Mouse (Mus musculus) spleen, adult 10 weeks (tissue): ENCODE data around the gene Ppan. TPM values are rescaled to one million over a fixed set of nuclear protein-coding genes. Genes with fewer than 3 reads are reported as not detected.

Experiments
- polyA plus RNA-seq: library from polyadenylated mRNA; stranded (reverse); fragments of 350-450 nt; fragmentation: Illumina TruSeq; extraction: RNeasy Lipid Tissue Mini Kit (QIAGEN cat#74804); gene quantifications from one replicate; pipeline ENCODE4 v1.2.3, GENCODE M21; 2015; ENCODE audit warnings: low replicate concordance; ENCODE audit not compliant: insufficient read depth

Gene Ppan
- polyA plus RNA-seq = 14.3 TPM

DNA sequence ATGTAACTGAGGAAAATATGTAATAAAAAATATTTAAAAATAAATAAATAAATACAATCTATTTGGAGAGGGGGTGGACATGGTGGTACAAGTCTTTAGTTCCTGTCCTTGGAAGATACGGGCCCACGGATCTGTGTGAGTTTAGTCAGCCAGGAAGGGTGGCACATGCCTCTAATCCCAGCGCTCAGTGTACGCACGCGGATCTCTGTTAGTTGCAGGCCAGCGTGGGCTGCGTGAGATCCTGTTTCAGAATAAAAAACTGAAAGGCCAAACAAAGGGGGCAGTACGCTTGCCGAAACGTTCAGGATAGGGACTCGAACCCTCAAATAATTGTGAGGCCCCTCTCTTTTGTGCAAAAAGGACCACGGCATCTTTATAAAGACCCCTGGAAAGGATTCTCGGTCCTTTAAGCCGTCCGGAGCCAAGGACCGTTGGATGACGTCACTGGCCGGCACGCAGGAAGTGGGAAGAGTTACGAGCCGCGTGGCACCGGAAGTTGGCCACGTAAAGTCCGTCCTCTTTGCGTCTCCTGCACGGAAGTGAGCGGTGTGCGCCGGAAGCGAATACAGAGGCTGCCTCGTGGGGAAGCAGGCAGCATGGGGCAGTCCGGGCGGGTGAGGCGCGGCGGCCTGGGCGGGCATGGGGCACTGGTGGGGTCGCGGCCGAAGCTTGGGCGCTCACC is at the start of gene Ppan:
Ppan (plus strand) TSS at position 472 of the 682 bp plus-strand sequence.

DNA sequence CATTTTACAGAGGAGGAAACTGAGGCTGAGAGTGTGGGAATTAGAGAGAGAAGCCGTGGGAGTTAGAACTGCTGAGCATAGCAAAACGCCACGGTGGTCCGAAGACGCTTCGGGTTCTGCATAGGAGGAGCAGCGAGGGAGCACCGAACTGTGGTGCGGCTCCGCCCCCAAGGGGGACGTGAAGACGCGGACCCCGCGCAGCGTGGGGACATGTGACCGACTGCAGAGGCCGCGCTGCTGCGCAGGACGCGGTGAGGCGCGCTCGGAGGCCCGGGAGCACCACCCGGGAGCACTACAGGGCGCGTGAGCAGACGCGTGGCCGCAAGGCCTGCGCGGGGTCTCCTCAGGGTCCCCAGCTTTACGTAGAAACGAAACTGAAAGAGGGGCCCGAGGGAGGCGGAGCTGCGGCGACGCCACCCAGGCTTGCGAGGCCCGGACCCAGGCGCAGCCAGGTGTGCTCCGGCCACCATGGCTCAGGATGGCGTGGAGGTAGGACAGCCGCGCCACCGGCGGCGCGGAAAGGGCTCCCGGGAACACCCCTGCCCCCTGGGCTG is 19.4 kb upstream of the Ppan start, which contains the start of gene A230050P20Rik:
A230050P20Rik (plus strand) TSS at position 195 of the 554 bp plus-strand sequence.

DNA sequence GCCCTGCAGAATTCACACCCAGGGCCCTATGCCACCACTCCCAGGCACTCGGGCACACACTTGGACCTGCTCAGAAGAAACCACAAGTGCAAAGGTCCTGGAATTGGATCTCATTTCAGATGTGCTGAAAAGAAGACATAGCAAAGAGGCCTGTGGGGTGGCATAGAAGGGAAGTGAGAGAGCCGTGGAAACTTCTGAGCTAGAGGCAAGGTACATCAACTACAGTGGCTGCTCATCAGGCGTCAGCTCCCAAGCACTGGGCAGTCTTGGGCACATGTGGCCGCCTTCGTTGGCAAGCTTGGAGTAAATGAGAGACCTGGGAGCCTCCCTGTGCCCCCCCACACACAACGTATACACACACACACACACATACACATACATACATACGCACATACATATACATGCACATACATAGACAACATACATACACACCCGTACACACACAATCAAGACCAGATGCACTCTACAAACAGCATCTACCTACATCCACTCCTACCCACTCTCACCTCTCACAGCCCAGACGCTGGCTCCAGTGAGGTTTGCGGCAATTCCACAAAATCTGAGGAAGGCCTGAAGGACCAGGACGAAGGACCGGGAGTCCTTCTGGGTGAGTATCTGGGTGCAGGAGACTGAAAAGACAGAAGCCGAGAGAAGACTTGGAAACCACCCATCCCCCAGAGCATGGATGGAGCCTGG is 8.7 kb upstream of the Ppan start, which contains the start of gene Angptl6:
Angptl6 (minus strand) TSS at position 631 of the 696 bp plus-strand sequence.

GRCm38 (mm10) chr9:20898511-20899073 is 10.6 kb downstream of the Ppan start, which contains the start of gene Eif3g:
Gene Eif3g (minus strand): TSS chr9:20898623.

Other genes starting within 250 kb of the Ppan start
- gene Ubl5, start 245.3 kb upstream of the Ppan start, polyA plus RNA-seq = 294 TPM
- 55.6 TPM for gene Fbxl12, start 243.4 kb upstream of the Ppan start, polyA plus RNA-seq
- gene Pin1, start 236.1 kb upstream of the Ppan start, polyA plus RNA-seq = 4.3 TPM
- not detected for gene Olfm2, start 141.8 kb upstream of the Ppan start, polyA plus RNA-seq
- gene Col5a3, start 73.1 kb upstream of the Ppan start, polyA plus RNA-seq = 0.29 TPM
- gene Rdh8, start 69.7 kb upstream of the Ppan start, polyA plus RNA-seq = not detected
- gene A230050P20Rik, start 19.5 kb upstream of the Ppan start, polyA plus RNA-seq = 29.9 TPM
- 0.44 TPM for gene Angptl6, start 8.4 kb upstream of the Ppan start, polyA plus RNA-seq
- gene Eif3g, start 10.4 kb downstream of the Ppan start, polyA plus RNA-seq = 129 TPM
- 50.1 TPM for gene Dnmt1, start 71.7 kb downstream of the Ppan start, polyA plus RNA-seq
- 2.0 TPM for gene S1pr2, start 88.6 kb downstream of the Ppan start, polyA plus RNA-seq
- 16.7 TPM for gene Mrpl4, start 114.6 kb downstream of the Ppan start, polyA plus RNA-seq
- gene Icam1, start 127.8 kb downstream of the Ppan start, polyA plus RNA-seq = 75.3 TPM
- gene Icam4, start 141.2 kb downstream of the Ppan start, polyA plus RNA-seq = 0.57 TPM
- gene Icam5, start 143.9 kb downstream of the Ppan start, polyA plus RNA-seq = 0.10 TPM
- gene Zglp1, start 178.9 kb downstream of the Ppan start, polyA plus RNA-seq = 0.33 TPM
- gene Gm49373, start 184.9 kb downstream of the Ppan start, polyA plus RNA-seq = not detected
- gene Fdx1l, start 185.4 kb downstream of the Ppan start, polyA plus RNA-seq = 21.1 TPM
- 1.5 TPM for gene Gm38431, start 203.8 kb downstream of the Ppan start, polyA plus RNA-seq
- gene Raver1, start 203.8 kb downstream of the Ppan start, polyA plus RNA-seq = 26.0 TPM
- gene Tyk2, start 243.1 kb downstream of the Ppan start, polyA plus RNA-seq = 33.0 TPM